Mouse (Mus musculus) heart, embryonic 14.5 days (tissue): ENCODE measurements around the gene Klc4. TPM values are rescaled to one million over a fixed set of nuclear protein-coding genes. Genes with fewer than 3 reads are reported as not detected.
A peak's percentile ranks its signal among the peaks of the same experiment; 100 is the strongest.

ENCODE experiments used
- ATAC-seq: fragments of 200-750 bp; cut with Nextera tagmentation; 2 replicates; pipeline ENCODE4 v1.8.0; 2017; ENCODE audit warnings: low read depth, moderate TSS enrichment; ENCODE audit not compliant: insufficient number of reproducible peaks, insufficient read depth, low FRiP score
- H3K27ac ChIP-seq, 2 experiments: fragments of 200-500 bp in 1 of 2; fragments of 300-500 bp in 1 of 2; sonication (generic) in 1 of 2; replicated peaks in 1 of 2; 2 replicates each; pipeline ENCODE4 v1.5.1; 2012 to 2014; ENCODE audit warnings: low read depth in 2 of 2, low read length in 2 of 2, control low read depth in 1 of 2, mild to moderate bottlenecking in 1 of 2, mixed read lengths in 1 of 2; ENCODE audit not compliant: control insufficient read depth in 1 of 2, insufficient read depth in 1 of 2
- H3K27me3 ChIP-seq: fragments of 300-500 bp; sonication (generic); 2 replicates; pipeline ENCODE4 v1.6.1; 2014; ENCODE audit warnings: mild to moderate bottlenecking, low read length, control low read depth; ENCODE audit not compliant: control insufficient read depth, insufficient read depth
- H3K36me3 ChIP-seq: fragments of 300-500 bp; sonication (generic); 2 replicates; pipeline ENCODE4 v1.6.1; 2014; ENCODE audit warnings: mild to moderate bottlenecking, control low read depth, low read length, mixed read lengths; ENCODE audit not compliant: control insufficient read depth, insufficient read depth
- H3K4me1 ChIP-seq, 2 experiments: fragments of 200-500 bp in 1 of 2; fragments of 300-500 bp in 1 of 2; sonication (generic) in 1 of 2; 2 replicates each; pipeline ENCODE4 v1.6.1; 2012 to 2014; ENCODE audit warnings: low read length in 2 of 2, control low read depth in 1 of 2, mixed read lengths in 1 of 2; ENCODE audit not compliant: control insufficient read depth in 2 of 2, insufficient read depth in 2 of 2
- H3K4me2 ChIP-seq: fragments of 300-500 bp; sonication (generic); 2 replicates; pipeline ENCODE4 v1.6.1; 2014; ENCODE audit warnings: mild to moderate bottlenecking, low read length
- H3K4me3 ChIP-seq, 2 experiments: fragments of 200-500 bp in 1 of 2; fragments of 300-500 bp in 1 of 2; sonication (generic) in 1 of 2; 2 replicates each; pipeline ENCODE4 v1.5.1; 2012 to 2014; ENCODE audit warnings: low read length in 2 of 2, mild to moderate bottlenecking in 2 of 2, control low read depth in 1 of 2, low read depth in 1 of 2, moderate library complexity in 1 of 2; ENCODE audit not compliant: control insufficient read depth in 1 of 2, insufficient read depth in 1 of 2
- H3K9ac ChIP-seq: fragments of 300-500 bp; sonication (generic); 2 replicates; pipeline ENCODE4 v1.6.1; 2014; ENCODE audit warnings: mild to moderate bottlenecking, low read length
- H3K9me3 ChIP-seq: fragments of 300-500 bp; sonication (generic); 2 replicates; pipeline ENCODE4 v1.6.1; 2016; ENCODE audit warnings: low read length, control low read depth; ENCODE audit not compliant: control insufficient read depth
- WGBS: fragments of 180-500 bp; shearing (Covaris S2); extraction: QIAGEN DNeasy Blood & Tissue Kit; methylation state at CpG from one replicate; pipeline ENCODE4 v1.1.7; 2014; 5-methylcytosine and 5-hydroxymethylcytosine counted together
- polyA plus RNA-seq: library from polyadenylated mRNA; unstranded; fragments of >200 nt; fragmentation: Nextera tagmentation; extraction: Ambion mirVana; gene quantifications from 2 replicates; pipeline ENCODE4 v1.2.1, GENCODE M21; 2014

The Klc4 gene
- polyA plus RNA-seq, 1 experiment from 2014 or later = 21.4 TPM

DNA sequence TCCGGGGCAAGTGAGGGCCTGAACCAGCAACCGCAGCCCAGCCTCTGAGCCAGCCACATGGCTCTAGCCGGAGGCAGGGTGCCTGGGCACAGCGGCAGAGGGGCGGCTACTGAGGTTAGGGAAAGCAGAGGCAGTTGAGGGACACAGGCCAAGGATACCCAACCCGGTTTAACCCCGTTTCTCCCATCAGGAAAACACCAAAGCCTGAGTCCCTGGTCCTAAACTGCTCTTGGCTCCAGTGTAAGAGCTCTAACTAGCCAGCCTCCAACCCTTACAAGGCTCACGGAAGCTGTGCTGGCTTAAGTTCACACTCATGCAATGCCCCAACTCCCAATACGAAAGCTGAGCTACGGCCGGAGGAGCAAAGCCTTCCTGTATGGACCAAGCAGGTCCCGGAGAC lies 21.2 kb downstream of the Klc4 start:
- ATAC-seq = no peak
- Histone ChIP-seq H3K9ac (peak overlapping the region; percentile 57), H3K4me3 (peak overlapping the region in 1 of 2 experiments; percentile 6; a peak in 2 of 4 replicates), H3K36me3 (no peaks in the 10 kb centered on the region), H3K27ac (peak overlapping the region; percentile 81 to 90), H3K9me3 (no peaks in the 10 kb centered on the region), H3K4me1 (peaks cover 59 to 77% of the 10 kb centered on the region in 2 experiments), H3K4me2 (peak overlapping the region; percentile 60), H3K27me3 (no peaks in the 10 kb centered on the region)
- 52% methylated on average over 12 of the region's 12 CpGs for WGBS

DNA sequence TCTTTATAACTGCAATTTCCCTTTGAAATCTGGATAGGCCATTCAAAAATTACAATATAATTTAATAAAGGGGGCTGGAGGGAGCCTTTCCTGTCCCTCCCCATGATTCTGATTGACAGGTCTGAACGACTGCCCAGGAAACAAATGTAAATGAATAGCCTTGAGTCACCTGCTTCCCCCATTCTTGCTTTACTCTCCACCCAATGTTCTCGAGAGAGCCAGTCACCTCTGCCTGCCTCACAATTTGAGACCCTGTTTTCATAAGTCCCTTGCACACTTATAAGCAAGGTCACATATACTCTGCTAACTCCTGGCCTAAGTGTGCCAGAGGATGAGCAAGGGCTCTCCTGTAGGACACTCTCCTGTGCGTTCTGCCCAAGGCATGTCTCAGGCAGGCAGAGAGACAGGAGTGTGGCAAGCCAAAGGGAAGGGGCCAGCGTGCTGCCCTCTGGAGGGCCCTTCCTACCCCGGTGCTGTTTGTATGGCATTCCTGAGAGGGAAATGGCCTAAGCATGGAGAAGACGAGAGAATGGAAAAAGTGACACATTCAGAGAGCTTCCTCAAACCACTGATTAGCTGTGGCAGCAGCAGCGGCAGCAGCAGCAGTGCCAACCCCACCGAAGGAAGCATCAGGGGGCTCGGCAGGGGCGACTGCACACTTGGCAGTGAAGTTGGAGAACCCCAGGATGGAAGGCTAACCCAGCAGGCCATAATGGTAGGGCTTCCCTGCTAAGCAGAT lies 21.8 kb downstream of the Klc4 start:
- Histone ChIP-seq H3K9ac (peak overlapping the region; percentile 57), H3K36me3 (no peaks in the 10 kb centered on the region), H3K4me2 (peak overlapping the region; percentile 60), H3K4me1 (peaks cover 64 to 82% of the 10 kb centered on the region in 2 experiments), H3K9me3 (no peaks in the 10 kb centered on the region), H3K27me3 (no peaks in the 10 kb centered on the region), H3K4me3 (peak overlapping the region in 1 of 2 experiments; percentile 6; a peak in 2 of 4 replicates), H3K27ac (peak overlapping the region; percentile 81 to 90)
- peak; percentile 37; the same call in 1 of the 2 replicates for ATAC-seq
- 8% methylated on average over 10 of the region's 10 CpGs for WGBS

DNA sequence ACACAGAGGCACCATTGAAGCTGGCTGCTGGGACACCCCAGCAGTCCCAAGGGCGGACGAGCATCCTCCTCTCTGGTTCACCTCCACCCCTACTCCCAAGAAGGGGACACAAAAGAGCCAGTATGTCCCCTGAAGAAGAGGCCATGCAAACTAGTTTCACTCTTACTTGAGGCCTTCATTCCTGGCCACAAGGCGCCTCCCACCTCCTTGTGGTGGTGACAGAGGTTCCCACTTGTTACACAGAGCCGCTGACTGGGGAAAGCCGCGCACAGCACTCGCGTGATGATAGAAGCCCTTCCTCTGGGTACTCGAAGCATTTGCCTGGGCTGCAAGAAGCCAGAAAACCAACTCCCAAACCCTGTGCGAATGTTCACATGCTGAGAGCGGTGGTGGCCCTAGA lies 23.6 kb downstream of the Klc4 start:
- H3K4me3 ChIP-seq = no peak overlapping the region
- peaks cover 76 to 89% of the 10 kb centered on the region in 2 experiments for H3K4me1 ChIP-seq
- no peaks in the 10 kb centered on the region for H3K36me3 ChIP-seq
- ATAC-seq = no peak
- H3K9me3 ChIP-seq = no peaks in the 10 kb centered on the region
- peak overlapping the region; percentile 46 to 85; a peak in 3 of 4 replicates for H3K27ac ChIP-seq
- H3K9ac ChIP-seq = peak overlapping the region; percentile 47
- peak overlapping the region; percentile 35 for H3K4me2 ChIP-seq
- H3K27me3 ChIP-seq = no peaks in the 10 kb centered on the region
- WGBS = 36% methylated on average over 11 of the region's 11 CpGs

DNA sequence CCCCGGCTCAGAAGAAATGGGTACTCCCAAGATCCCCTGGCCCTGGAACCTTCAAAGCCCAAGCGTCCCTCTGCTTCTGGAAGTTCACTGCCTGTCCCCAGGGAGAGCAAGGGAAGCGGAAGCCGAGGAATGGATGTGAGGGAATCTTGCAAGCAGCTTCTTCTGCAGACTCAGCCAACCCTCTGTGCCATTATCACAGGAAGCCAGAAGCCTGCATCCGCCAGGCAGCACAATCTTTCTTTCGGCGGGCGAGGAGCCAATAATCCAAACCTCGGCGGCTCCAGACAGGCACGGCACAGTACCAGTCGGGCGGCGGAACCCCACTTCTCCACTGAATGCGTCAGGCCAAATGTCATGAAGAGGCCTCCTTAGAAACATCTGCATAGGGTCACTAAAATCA lies 24.5 kb downstream of the Klc4 start:
- no peaks in the 10 kb centered on the region for H3K36me3 ChIP-seq
- H3K27me3 ChIP-seq = no peaks in the 10 kb centered on the region
- peak overlapping the region; percentile 61; the same call in 1 of the 2 replicates for H3K9ac ChIP-seq
- peak overlapping the region; percentile 59 for H3K4me2 ChIP-seq
- 20% methylated on average over 15 of the region's 15 CpGs for WGBS
- H3K27ac ChIP-seq = peak overlapping the region; percentile 79 to 85
- ATAC-seq = no peak; the same call in 1 of the 2 replicates
- H3K9me3 ChIP-seq = no peaks in the 10 kb centered on the region
- H3K4me1 ChIP-seq = peaks cover 80 to 96% of the 10 kb centered on the region in 2 experiments
- H3K4me3 ChIP-seq = peak overlapping the region; percentile 5 to 12; a peak in 3 of 4 replicates

DNA sequence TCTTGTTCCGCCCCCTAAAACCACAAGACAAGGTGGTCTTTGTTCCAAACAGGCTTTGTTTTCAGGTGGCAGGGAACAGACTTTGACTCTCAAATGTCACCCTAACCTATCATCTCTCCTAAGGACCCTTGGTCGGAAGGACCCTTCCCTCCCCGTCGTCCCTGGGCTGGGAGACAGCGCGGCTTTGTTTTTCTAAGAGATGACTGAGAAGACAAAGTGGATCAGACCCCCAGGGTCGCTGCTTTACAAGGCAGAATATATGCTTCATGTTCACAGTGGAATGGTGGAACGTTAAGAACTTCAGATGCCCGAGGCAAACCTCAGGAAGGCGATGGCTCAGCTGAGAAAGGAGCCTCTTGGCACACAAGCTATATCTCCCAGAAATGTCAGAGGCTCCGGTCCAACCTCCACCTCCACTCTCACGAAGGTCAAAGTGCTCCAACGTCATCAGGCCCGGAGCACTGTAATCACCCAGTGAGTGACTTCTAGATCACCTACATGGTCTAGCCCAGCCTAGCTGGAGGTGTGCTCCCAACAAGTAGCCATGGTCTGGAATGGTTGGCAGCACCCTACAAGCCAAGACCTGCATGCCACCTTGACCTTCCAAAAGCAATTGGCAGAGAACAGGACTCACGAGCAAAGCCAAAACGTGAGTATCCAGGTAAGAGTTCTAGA lies 26.0 kb downstream of the Klc4 start:
- WGBS = 32% methylated on average over 16 of the region's 16 CpGs
- peak overlapping the region; percentile 60 for H3K4me2 ChIP-seq
- H3K36me3 ChIP-seq = no peaks in the 10 kb centered on the region
- H3K9me3 ChIP-seq = no peaks in the 10 kb centered on the region
- peak overlapping the region; percentile 63 for H3K9ac ChIP-seq
- no peaks in the 10 kb centered on the region for H3K27me3 ChIP-seq
- peak overlapping the region; percentile 81 to 85 for H3K27ac ChIP-seq
- peaks cover 82 to 89% of the 10 kb centered on the region in 2 experiments for H3K4me1 ChIP-seq
- H3K4me3 ChIP-seq = no peak overlapping the region
- ATAC-seq = no peak

DNA sequence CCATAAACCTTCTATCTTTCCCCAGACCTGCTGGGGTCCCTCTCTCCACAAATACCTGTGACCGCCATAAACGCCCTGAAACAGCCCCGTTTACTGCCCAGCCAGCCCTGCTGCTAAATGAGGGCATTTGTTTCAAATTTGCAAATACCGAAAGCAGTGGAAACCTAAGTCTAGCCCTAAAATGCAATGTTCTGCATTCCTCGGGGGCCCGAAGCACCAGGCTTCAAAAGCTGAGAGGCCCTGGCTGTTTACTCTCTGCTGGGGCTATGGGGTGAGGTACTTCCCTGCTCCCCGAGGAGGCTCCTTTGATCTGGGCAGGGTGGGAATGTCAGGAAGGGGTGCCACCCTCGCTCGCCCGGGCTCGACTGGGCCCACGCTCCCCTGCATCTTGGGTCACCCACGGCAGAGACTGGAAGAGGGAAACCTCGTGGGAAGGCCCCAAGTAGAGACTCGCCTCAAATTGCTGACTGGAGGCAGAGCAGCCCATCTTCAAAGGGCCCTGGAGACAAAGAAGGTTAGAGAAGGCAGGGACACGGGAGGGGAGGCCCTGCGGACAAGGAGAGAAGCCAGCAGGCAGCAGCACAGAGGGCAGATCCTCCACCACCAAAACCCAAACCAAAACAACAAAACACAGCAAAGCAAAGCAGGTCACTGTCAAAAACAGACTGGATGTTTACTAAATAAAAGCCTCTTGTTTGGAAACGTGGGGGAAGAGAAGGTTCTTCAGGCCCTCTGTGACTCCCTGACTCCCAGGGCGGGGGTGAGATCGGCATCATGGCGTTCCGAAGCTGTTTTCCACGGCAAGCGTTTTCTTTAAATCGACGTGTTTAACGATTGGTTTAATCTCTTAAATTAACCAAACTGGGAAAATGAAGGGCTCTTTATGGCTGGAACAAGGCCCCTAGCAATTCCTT lies 26.8 kb downstream of the Klc4 start:
- Histone ChIP-seq H3K4me3 (peak overlapping the region in 1 of 2 experiments; percentile 11; a peak in 2 of 4 replicates), H3K4me1 (peaks cover 74 to 83% of the 10 kb centered on the region in 2 experiments), H3K27me3 (no peaks in the 10 kb centered on the region), H3K27ac (peak overlapping the region; percentile 81 to 83), H3K9ac (peak overlapping the region; percentile 63), H3K4me2 (peak overlapping the region; percentile 60), H3K9me3 (no peaks in the 10 kb centered on the region), H3K36me3 (no peaks in the 10 kb centered on the region)
- ATAC-seq = no peak
- WGBS = 14% methylated on average over 27 of the region's 27 CpGs

DNA sequence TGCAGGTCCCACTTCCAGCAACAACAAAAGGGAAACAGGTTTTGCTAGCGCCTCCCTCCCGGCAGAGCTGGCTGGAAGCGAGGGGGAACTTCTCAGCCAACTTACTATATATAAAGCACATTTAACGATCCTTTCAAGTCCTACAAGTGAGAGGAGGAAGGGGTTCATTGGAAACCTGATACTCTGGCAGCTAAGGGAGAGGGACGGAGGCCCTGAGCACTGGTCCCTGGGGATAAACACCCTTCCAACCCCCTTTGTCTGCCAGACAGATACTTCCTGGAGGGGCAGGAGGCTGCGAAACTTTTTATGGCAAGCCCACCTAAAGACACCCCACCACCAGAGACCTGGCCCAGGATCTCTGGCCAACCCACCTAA lies 27.4 kb downstream of the Klc4 start:
- Histone ChIP-seq H3K36me3 (no peaks in the 10 kb centered on the region), H3K9ac (peak overlapping the region; percentile 63), H3K4me1 (peaks cover 74 to 83% of the 10 kb centered on the region in 2 experiments), H3K4me3 (peak overlapping the region in 1 of 2 experiments; percentile 11; a peak in 3 of 4 replicates), H3K27ac (peak overlapping the region; percentile 81 to 83), H3K27me3 (no peaks in the 10 kb centered on the region), H3K9me3 (no peaks in the 10 kb centered on the region), H3K4me2 (peak overlapping the region; percentile 60)
- 4% methylated on average over 6 of the region's 6 CpGs for WGBS
- no peak; the same call in 1 of the 2 replicates for ATAC-seq
